Mouse (Mus musculus) olfactory bulb, adult 2 months (tissue): ENCODE measurements around the gene Irgc1.

Experiments
- CTCF ChIP-seq: fragments of 200-500 bp; IDR thresholded peaks from 2 replicates; pipeline ENCODE4 v1.5.1; 2012; ENCODE audit warnings: low read depth, mild to moderate bottlenecking, low read length, moderate library complexity; ENCODE audit not compliant: insufficient read depth
- POLR2A ChIP-seq: fragments of 200-500 bp; IDR thresholded peaks from 2 replicates; pipeline ENCODE4 v1.6.1; 2012; ENCODE audit warnings: mild to moderate bottlenecking, low read depth, low read length, moderate library complexity; ENCODE audit not compliant: insufficient read depth

DNA sequence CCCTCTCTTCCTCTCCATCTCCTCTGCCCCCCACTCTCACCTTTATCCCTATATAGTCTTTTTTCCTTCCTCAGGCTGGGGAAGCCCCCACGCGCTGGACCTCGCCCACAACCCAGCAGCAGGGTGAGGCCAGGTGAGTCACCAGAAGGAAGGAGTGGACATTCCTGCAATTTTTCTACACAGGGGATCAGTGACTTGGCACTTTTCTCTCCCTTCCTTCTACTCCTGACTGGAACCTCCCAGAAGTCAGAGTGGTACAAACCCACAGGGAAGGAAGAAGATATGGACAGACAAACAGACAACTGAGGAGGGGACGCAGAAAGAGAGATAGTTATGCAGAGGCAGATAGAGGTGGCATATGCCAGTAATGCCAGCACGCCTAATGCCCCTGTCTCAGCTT is 7.3 kb upstream of the Irgc1 start:
- TF ChIP-seq CTCF, result no peak
- TF ChIP-seq POLR2A, result no peak
